Mouse (Mus musculus) layer of hippocampus, adult 9-10 months (tissue): ENCODE measurements around the gene Ncapd3.

ENCODE experiments used
- DNase-seq: peaks from one replicate; pipeline ENCODE4 v3.0.0; 2022; ENCODE audit warnings: low spot score

The Ncapd3 gene

GRCm38 (mm10) chr9:27123947-27124346, 94.0 kb downstream of the Ncapd3 start:
- DNase-seq: no peak

GRCm38 (mm10) chr9:27125450-27125849, 95.5 kb downstream of the Ncapd3 start:
- no peak for DNase-seq

- no peak for DNase-seq
Observed at GRCm38 (mm10) chr9:27126543-27126942, 96.6 kb downstream of the Ncapd3 start.

- no peak for DNase-seq
Observed at GRCm38 (mm10) chr9:27128629-27129028, 98.7 kb downstream of the Ncapd3 start.

- DNase-seq: no peak
Observed at GRCm38 (mm10) chr9:27134410-27134809, 104.4 kb downstream of the Ncapd3 start.

GRCm38 (mm10) chr9:27135372-27135771, 105.4 kb downstream of the Ncapd3 start:
- no peak for DNase-seq

- DNase-seq: no peak
Observed at GRCm38 (mm10) chr9:27136651-27137050, 106.7 kb downstream of the Ncapd3 start.

- no peak for DNase-seq
Observed at GRCm38 (mm10) chr9:27140432-27141065, 110.6 kb downstream of the Ncapd3 start.

- no peak for DNase-seq
Observed at GRCm38 (mm10) chr9:27144271-27144840, 114.4 kb downstream of the Ncapd3 start.
